Mouse (Mus musculus): Measurements from ENCODE around the gene Plxna2. TPM values are rescaled to one million over a fixed set of nuclear protein-coding genes. Genes with fewer than 3 reads are reported as not detected.

Plxna2 gene
- polyA plus RNA-seq, 1 experiment from 2014 or later: 24.2 TPM

GRCm38 (mm10) chr1:194685896-194686295 is 67.9 kb downstream of the Plxna2 start:
- no peaks in the 10 kb centered on the region for H3K9me3 ChIP-seq (ENCODE audit: control insufficient read depth, low read length)
- H3K36me3 ChIP-seq (ENCODE audit: control insufficient read depth, insufficient read depth, low read length): no peaks in the 10 kb centered on the region
- H3K4me2 ChIP-seq (ENCODE audit: low read length): no peak overlapping the region
- H3K4me3 ChIP-seq (ENCODE audit: low read length): no peak overlapping the region
- ATAC-seq: no peak
- no peak overlapping the region for H3K27ac ChIP-seq (ENCODE audit: low read depth, low read length)
- H3K4me1 ChIP-seq (ENCODE audit: control insufficient read depth, insufficient read depth, low read depth, low read length): peaks cover 9% of the 10 kb centered on the region
- H3K9ac ChIP-seq (ENCODE audit: low read depth, low read length): no peak overlapping the region
- WGBS: 74% methylated on average over 2 of the region's 2 CpGs
- no peaks in the 10 kb centered on the region for H3K27me3 ChIP-seq (replicated peaks; ENCODE audit: control insufficient read depth, insufficient read depth, low read length)

DNA sequence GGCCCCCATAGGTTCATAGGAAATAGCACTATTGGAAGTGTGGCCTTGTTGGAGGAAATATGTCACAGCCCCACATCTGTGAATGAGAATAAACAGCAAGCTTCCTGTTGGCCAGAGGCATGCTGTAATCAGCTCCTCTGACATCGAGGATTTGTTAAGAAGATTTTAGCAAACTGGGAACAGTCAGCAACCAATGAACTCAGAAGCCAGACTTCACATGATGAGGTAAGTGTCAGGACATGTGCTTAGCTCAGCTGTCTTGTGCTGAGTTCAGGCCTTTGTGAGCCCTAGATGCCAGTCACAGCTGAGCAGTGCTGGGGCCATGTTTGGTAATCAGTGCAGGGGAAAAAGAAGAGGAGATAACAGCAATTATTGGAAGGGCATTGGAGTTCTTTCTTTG is 69.7 kb downstream of the Plxna2 start:
- no peak overlapping the region for H3K9ac ChIP-seq (ENCODE audit: low read depth, low read length)
- WGBS: 72% methylated on average over 1 of the region's 1 CpGs
- H3K27ac ChIP-seq (ENCODE audit: low read depth, low read length): no peak overlapping the region
- no peaks in the 10 kb centered on the region for H3K9me3 ChIP-seq (ENCODE audit: control insufficient read depth, low read length)
- no peak for ATAC-seq
- H3K4me2 ChIP-seq (ENCODE audit: low read length): no peak overlapping the region
- H3K27me3 ChIP-seq (replicated peaks; ENCODE audit: control insufficient read depth, insufficient read depth, low read length): no peaks in the 10 kb centered on the region
- no peaks in the 10 kb centered on the region for H3K36me3 ChIP-seq (ENCODE audit: control insufficient read depth, insufficient read depth, low read length)
- H3K4me1 ChIP-seq (ENCODE audit: control insufficient read depth, insufficient read depth, low read depth, low read length): no peaks in the 10 kb centered on the region
- no peak overlapping the region for H3K4me3 ChIP-seq (ENCODE audit: low read length)

GRCm38 (mm10) chr1:194688161-194688560 is 70.1 kb downstream of the Plxna2 start:
- Histone ChIP-seq H3K4me1 (ENCODE audit: control insufficient read depth, insufficient read depth, low read depth, low read length) (no peaks in the 10 kb centered on the region), H3K27ac (ENCODE audit: low read depth, low read length) (no peak overlapping the region), H3K4me3 (ENCODE audit: low read length) (no peak overlapping the region), H3K36me3 (ENCODE audit: control insufficient read depth, insufficient read depth, low read length) (no peaks in the 10 kb centered on the region), H3K9me3 (ENCODE audit: control insufficient read depth, low read length) (no peaks in the 10 kb centered on the region), H3K9ac (ENCODE audit: low read depth, low read length) (no peak overlapping the region), H3K4me2 (ENCODE audit: low read length) (no peak overlapping the region), H3K27me3 (replicated peaks; ENCODE audit: control insufficient read depth, insufficient read depth, low read length) (no peaks in the 10 kb centered on the region)
- 72% methylated on average over 2 of the region's 2 CpGs for WGBS
- ATAC-seq: no peak

DNA sequence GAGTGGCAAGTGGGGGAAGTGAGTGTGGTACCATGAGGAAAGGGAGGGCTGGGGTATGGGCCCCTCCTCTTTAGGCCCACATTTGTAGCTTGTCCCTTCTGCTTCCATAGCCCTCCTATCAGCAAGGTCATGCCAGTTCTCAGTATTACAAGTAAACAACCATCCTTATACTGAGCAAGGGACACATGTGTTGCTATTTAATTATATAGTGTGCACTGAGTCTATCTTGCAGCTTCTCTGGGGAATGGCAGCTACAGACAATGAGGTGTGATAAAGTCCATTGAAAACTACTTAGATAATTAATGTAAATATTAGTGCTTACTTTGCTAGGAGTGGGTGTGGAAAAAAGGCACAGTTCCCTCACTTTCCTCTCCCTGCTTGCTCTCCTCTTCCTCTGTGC is 75.0 kb downstream of the Plxna2 start:
- ATAC-seq: no peak
- H3K4me3 ChIP-seq (ENCODE audit: low read length): no peak overlapping the region
- 0 out of 2 replicates have a peak, but pooled peaks cover 2% of the 10 kb centered on the region for H3K4me1 ChIP-seq (ENCODE audit: control insufficient read depth, insufficient read depth, low read depth, low read length)
- no peak overlapping the region for H3K27ac ChIP-seq (ENCODE audit: low read depth, low read length)
- H3K4me2 ChIP-seq (ENCODE audit: low read length): no peak overlapping the region
- H3K9ac ChIP-seq (ENCODE audit: low read depth, low read length): no peak overlapping the region
- H3K36me3 ChIP-seq (ENCODE audit: control insufficient read depth, insufficient read depth, low read length): no peaks in the 10 kb centered on the region
- H3K27me3 ChIP-seq (replicated peaks; ENCODE audit: control insufficient read depth, insufficient read depth, low read length): no peaks in the 10 kb centered on the region
- no peaks in the 10 kb centered on the region for H3K9me3 ChIP-seq (ENCODE audit: control insufficient read depth, low read length)

GRCm38 (mm10) chr1:194693488-194693887 is 75.5 kb downstream of the Plxna2 start:
- H3K27me3 ChIP-seq (replicated peaks; ENCODE audit: control insufficient read depth, insufficient read depth, low read length): no peaks in the 10 kb centered on the region

GRCm38 (mm10) chr1:194694805-194695204 is 76.8 kb downstream of the Plxna2 start:
- Histone ChIP-seq H3K4me2 (ENCODE audit: low read length) (no peak overlapping the region), H3K9me3 (ENCODE audit: control insufficient read depth, low read length) (no peaks in the 10 kb centered on the region), H3K4me3 (ENCODE audit: low read length) (no peak overlapping the region), H3K4me1 (ENCODE audit: control insufficient read depth, insufficient read depth, low read depth, low read length) (0 out of 2 replicates have a peak, but pooled peaks cover 2% of the 10 kb centered on the region), H3K9ac (ENCODE audit: low read depth, low read length) (no peak overlapping the region), H3K27me3 (replicated peaks; ENCODE audit: control insufficient read depth, insufficient read depth, low read length) (no peaks in the 10 kb centered on the region), H3K36me3 (ENCODE audit: control insufficient read depth, insufficient read depth, low read length) (no peaks in the 10 kb centered on the region), H3K27ac (ENCODE audit: low read depth, low read length) (no peak overlapping the region)
- WGBS: 83% methylated on average over 2 of the region's 2 CpGs
- no peak for ATAC-seq

More at GRCm38 (mm10) chr1:194693488-194693887, 75.5 kb downstream of the Plxna2 start:
- WGBS: 91% methylated on average over 2 of the region's 2 CpGs
- ATAC-seq: no peak
- H3K4me2 ChIP-seq (ENCODE audit: low read length): no peak overlapping the region
- no peak overlapping the region for H3K9ac ChIP-seq (ENCODE audit: low read depth, low read length)
- H3K9me3 ChIP-seq (ENCODE audit: control insufficient read depth, low read length): no peaks in the 10 kb centered on the region
- H3K4me1 ChIP-seq (ENCODE audit: control insufficient read depth, insufficient read depth, low read depth, low read length): 0 out of 2 replicates have a peak, but pooled peaks cover 2% of the 10 kb centered on the region
- H3K4me3 ChIP-seq (ENCODE audit: low read length): no peak overlapping the region
- no peak overlapping the region for H3K27ac ChIP-seq (ENCODE audit: low read depth, low read length)
- no peaks in the 10 kb centered on the region for H3K36me3 ChIP-seq (ENCODE audit: control insufficient read depth, insufficient read depth, low read length)

DNA sequence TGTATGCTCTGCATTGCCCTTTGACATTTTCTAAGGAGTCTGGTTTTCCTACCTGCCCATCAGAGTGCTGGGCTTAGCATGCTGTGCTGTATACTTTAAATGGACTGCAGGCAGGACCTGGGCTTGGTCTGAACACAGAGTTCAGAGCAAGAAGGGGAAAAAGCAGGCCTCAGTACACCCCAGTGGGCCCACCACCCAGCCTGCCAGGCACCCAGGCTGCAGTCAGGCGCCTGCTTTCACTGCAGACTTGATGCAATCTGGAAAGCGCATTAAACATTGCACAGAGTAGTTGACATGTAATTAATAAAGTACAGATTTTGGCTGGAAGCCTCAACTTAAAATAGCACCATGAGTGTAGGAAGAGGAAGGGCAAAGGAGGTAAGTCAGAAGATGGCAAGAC is 79.4 kb downstream of the Plxna2 start:
- H3K9me3 ChIP-seq (ENCODE audit: control insufficient read depth, low read length): no peaks in the 10 kb centered on the region
- no peak for ATAC-seq
- H3K27ac ChIP-seq (ENCODE audit: low read depth, low read length): no peak overlapping the region
- H3K4me3 ChIP-seq (ENCODE audit: low read length): no peak overlapping the region
- WGBS: 74% methylated on average over 2 of the region's 2 CpGs
- no peak overlapping the region for H3K9ac ChIP-seq (ENCODE audit: low read depth, low read length)
- no peak overlapping the region for H3K4me2 ChIP-seq (ENCODE audit: low read length)
- H3K36me3 ChIP-seq (ENCODE audit: control insufficient read depth, insufficient read depth, low read length): no peaks in the 10 kb centered on the region
- H3K27me3 ChIP-seq (replicated peaks; ENCODE audit: control insufficient read depth, insufficient read depth, low read length): no peaks in the 10 kb centered on the region
- H3K4me1 ChIP-seq (ENCODE audit: control insufficient read depth, insufficient read depth, low read depth, low read length): 0 out of 2 replicates have a peak, but pooled peaks cover 2% of the 10 kb centered on the region

DNA sequence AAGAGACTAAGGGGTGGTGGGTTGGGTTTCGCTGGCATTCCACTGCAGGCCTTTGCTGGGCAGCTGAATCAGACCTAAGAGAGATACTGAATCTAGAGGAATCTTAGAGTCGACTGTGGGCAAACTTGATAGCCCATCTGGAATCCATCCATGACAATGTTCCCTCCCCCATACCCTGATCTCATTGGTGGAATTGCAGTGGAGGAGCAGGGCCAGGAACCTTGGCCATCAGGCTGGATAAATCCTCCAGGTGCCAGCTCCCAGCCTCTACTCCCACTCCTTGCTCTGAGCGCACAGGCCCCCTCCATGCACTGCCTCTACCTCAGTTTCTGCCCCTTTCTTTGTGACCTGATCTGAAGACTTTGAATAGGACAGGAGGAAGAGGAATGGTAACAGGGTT is 81.3 kb downstream of the Plxna2 start:
- peaks cover 7% of the 10 kb centered on the region for H3K4me1 ChIP-seq (ENCODE audit: control insufficient read depth, insufficient read depth, low read depth, low read length)
- ATAC-seq: no peak
- H3K4me2 ChIP-seq (ENCODE audit: low read length): no peak overlapping the region
- no peak overlapping the region for H3K4me3 ChIP-seq (ENCODE audit: low read length)
- H3K36me3 ChIP-seq (ENCODE audit: control insufficient read depth, insufficient read depth, low read length): no peaks in the 10 kb centered on the region
- no peak overlapping the region for H3K9ac ChIP-seq (ENCODE audit: low read depth, low read length)
- no peak overlapping the region for H3K27ac ChIP-seq (ENCODE audit: low read depth, low read length)
- 82% methylated on average over 3 of the region's 3 CpGs for WGBS
- no peaks in the 10 kb centered on the region for H3K27me3 ChIP-seq (replicated peaks; ENCODE audit: control insufficient read depth, insufficient read depth, low read length)
- no peaks in the 10 kb centered on the region for H3K9me3 ChIP-seq (ENCODE audit: control insufficient read depth, low read length)

- H3K4me1 ChIP-seq (ENCODE audit: control insufficient read depth, insufficient read depth, low read depth, low read length): peaks cover 5% of the 10 kb centered on the region
- no peak overlapping the region for H3K27ac ChIP-seq (ENCODE audit: low read depth, low read length)
- no peak overlapping the region for H3K4me2 ChIP-seq (ENCODE audit: low read length)
- no peaks in the 10 kb centered on the region for H3K36me3 ChIP-seq (ENCODE audit: control insufficient read depth, insufficient read depth, low read length)
- no peaks in the 10 kb centered on the region for H3K9me3 ChIP-seq (ENCODE audit: control insufficient read depth, low read length)
- no peak overlapping the region for H3K9ac ChIP-seq (ENCODE audit: low read depth, low read length)
- no peaks in the 10 kb centered on the region for H3K27me3 ChIP-seq (replicated peaks; ENCODE audit: control insufficient read depth, insufficient read depth, low read length)
- no peak overlapping the region for H3K4me3 ChIP-seq (ENCODE audit: low read length)
- 23% methylated on average over 2 of the region's 2 CpGs for WGBS
- ATAC-seq: no peak
Observed at GRCm38 (mm10) chr1:194703235-194703634, 85.2 kb downstream of the Plxna2 start.

All from hindbrain, embryonic 16.5 days (tissue).